Mouse (Mus musculus): ENCODE results near the gene 2300009A05Rik. TPM values are rescaled to one million over a fixed set of nuclear protein-coding genes. Genes with fewer than 3 reads are reported as not detected.

Gene 2300009A05Rik
- polyA plus RNA-seq (2014; fragmentation: Nextera tagmentation; extraction: Ambion mirVana), result 75.2 and 88.7 TPM in 2 replicates

- Histone ChIP-seq H3K4me1 (ENCODE audit: control insufficient read depth, insufficient read depth, low read length) (peaks cover 8% of the 10 kb centered on the region; the same call in 1 of the 2 replicates), H3K27ac (ENCODE audit: low read depth, low read length) (peak within 1 kb of the TSS; percentile 72), H3K9ac (replicated peaks; ENCODE audit: low read depth, low read length) (peak within 1 kb of the TSS; percentile 93), H3K27me3 (ENCODE audit: control insufficient read depth, insufficient read depth, low read length) (no peaks in the 10 kb centered on the region), H3K36me3 (ENCODE audit: control insufficient read depth, insufficient read depth, low read length) (no peaks in the 10 kb centered on the region), H3K4me3 (ENCODE audit: low read depth, low read length) (peak within 1 kb of the TSS; percentile 92), H3K9me3 (ENCODE audit: control insufficient read depth, low read length) (no peaks in the 10 kb centered on the region), H3K4me2 (ENCODE audit: low read depth, low read length) (peak within 1 kb of the TSS; percentile 83)
- under 1% methylated on average over 61 of the region's 74 CpGs for WGBS
- ATAC-seq (ENCODE audit: low read depth), result peak; percentile 95
Measured at GRCm38 (mm10) chr9:63398611-63399462, at the start of gene 2300009A05Rik. TSS of gene 2300009A05Rik (minus strand) at chr9:63399246.

GRCm38 (mm10) chr9:63443695-63444094, 44.6 kb upstream of the 2300009A05Rik start:
- Histone ChIP-seq H3K9me3 (ENCODE audit: control insufficient read depth, low read length) (no peaks in the 10 kb centered on the region), H3K4me2 (ENCODE audit: low read depth, low read length) (no peak overlapping the region), H3K27ac (ENCODE audit: low read depth, low read length) (no peak overlapping the region), H3K4me1 (ENCODE audit: control insufficient read depth, insufficient read depth, low read length) (no peaks in the 10 kb centered on the region), H3K36me3 (ENCODE audit: control insufficient read depth, insufficient read depth, low read length) (no peaks in the 10 kb centered on the region), H3K9ac (replicated peaks; ENCODE audit: low read depth, low read length) (no peak overlapping the region), H3K4me3 (ENCODE audit: low read depth, low read length) (no peak overlapping the region), H3K27me3 (ENCODE audit: control insufficient read depth, insufficient read depth, low read length) (no peaks in the 10 kb centered on the region)
- whole genome bisulfite sequencing, result 87% methylated on average over 6 of the region's 6 CpGs
- ATAC-seq (ENCODE audit: low read depth), result no peak

- no peaks in the 10 kb centered on the region for H3K9me3 ChIP-seq (ENCODE audit: control insufficient read depth, low read length)
- no peak overlapping the region for H3K27ac ChIP-seq (ENCODE audit: low read depth, low read length)
- no peaks in the 10 kb centered on the region for H3K36me3 ChIP-seq (ENCODE audit: control insufficient read depth, insufficient read depth, low read length)
- no peak for ATAC-seq (ENCODE audit: low read depth)
- 85% methylated on average over 1 of the region's 1 CpGs for WGBS
- H3K4me1 ChIP-seq (ENCODE audit: control insufficient read depth, insufficient read depth, low read length), result no peaks in the 10 kb centered on the region
- no peak overlapping the region for H3K4me2 ChIP-seq (ENCODE audit: low read depth, low read length)
- no peak overlapping the region for H3K4me3 ChIP-seq (ENCODE audit: low read depth, low read length)
- no peak overlapping the region for H3K9ac ChIP-seq (replicated peaks; ENCODE audit: low read depth, low read length)
- no peaks in the 10 kb centered on the region for H3K27me3 ChIP-seq (ENCODE audit: control insufficient read depth, insufficient read depth, low read length)
Measured at GRCm38 (mm10) chr9:63430652-63431051, 31.6 kb upstream of the 2300009A05Rik start.

- ATAC-seq (ENCODE audit: low read depth), result no peak
- no peaks in the 10 kb centered on the region for H3K4me1 ChIP-seq (ENCODE audit: control insufficient read depth, insufficient read depth, low read length)
Measured at GRCm38 (mm10) chr9:63421096-63421736, 22.2 kb upstream of the 2300009A05Rik start.

GRCm38 (mm10) chr9:63420396-63420795, 21.4 kb upstream of the 2300009A05Rik start:
- H3K27ac ChIP-seq (ENCODE audit: low read depth, low read length), result no peak overlapping the region
- no peak overlapping the region for H3K4me3 ChIP-seq (ENCODE audit: low read depth, low read length)
- no peaks in the 10 kb centered on the region for H3K36me3 ChIP-seq (ENCODE audit: control insufficient read depth, insufficient read depth, low read length)
- H3K9ac ChIP-seq (replicated peaks; ENCODE audit: low read depth, low read length), result no peak overlapping the region
- H3K9me3 ChIP-seq (ENCODE audit: control insufficient read depth, low read length), result no peaks in the 10 kb centered on the region
- WGBS, result 9% methylated on average over 6 of the region's 6 CpGs
- no peaks in the 10 kb centered on the region for H3K4me1 ChIP-seq (ENCODE audit: control insufficient read depth, insufficient read depth, low read length)
- ATAC-seq (ENCODE audit: low read depth), result no peak
- H3K27me3 ChIP-seq (ENCODE audit: control insufficient read depth, insufficient read depth, low read length), result no peaks in the 10 kb centered on the region
- no peak overlapping the region for H3K4me2 ChIP-seq (ENCODE audit: low read depth, low read length)

More at GRCm38 (mm10) chr9:63421096-63421736, 22.2 kb upstream of the 2300009A05Rik start:
- Histone ChIP-seq H3K36me3 (ENCODE audit: control insufficient read depth, insufficient read depth, low read length) (no peaks in the 10 kb centered on the region), H3K4me2 (ENCODE audit: low read depth, low read length) (no peak overlapping the region), H3K27me3 (ENCODE audit: control insufficient read depth, insufficient read depth, low read length) (no peaks in the 10 kb centered on the region), H3K9ac (replicated peaks; ENCODE audit: low read depth, low read length) (no peak overlapping the region), H3K4me3 (ENCODE audit: low read depth, low read length) (no peak overlapping the region), H3K9me3 (ENCODE audit: control insufficient read depth, low read length) (no peaks in the 10 kb centered on the region), H3K27ac (ENCODE audit: low read depth, low read length) (no peak overlapping the region)
- 65% methylated on average over 9 of the region's 9 CpGs for WGBS

- Histone ChIP-seq H3K9me3 (ENCODE audit: control insufficient read depth, low read length) (no peaks in the 10 kb centered on the region), H3K4me3 (ENCODE audit: low read depth, low read length) (no peak overlapping the region), H3K4me1 (ENCODE audit: control insufficient read depth, insufficient read depth, low read length) (peaks cover 8% of the 10 kb centered on the region; the same call in 1 of the 2 replicates), H3K36me3 (ENCODE audit: control insufficient read depth, insufficient read depth, low read length) (no peaks in the 10 kb centered on the region), H3K9ac (replicated peaks; ENCODE audit: low read depth, low read length) (no peak overlapping the region), H3K27ac (ENCODE audit: low read depth, low read length) (no peak overlapping the region), H3K4me2 (ENCODE audit: low read depth, low read length) (no peak overlapping the region), H3K27me3 (ENCODE audit: control insufficient read depth, insufficient read depth, low read length) (no peaks in the 10 kb centered on the region)
- ATAC-seq (ENCODE audit: low read depth), result no peak
- WGBS, result 85% methylated on average over 1 of the region's 1 CpGs
Measured at GRCm38 (mm10) chr9:63400176-63400575, 1.1 kb upstream of the 2300009A05Rik start.

- H3K4me2 ChIP-seq (ENCODE audit: low read depth, low read length), result peak overlapping the region; percentile 83
Measured at GRCm38 (mm10) chr9:63399463-63399815, 393 bp upstream of the 2300009A05Rik start.

GRCm38 (mm10) chr9:63395612-63396011, 3.4 kb downstream of the 2300009A05Rik start:
- Histone ChIP-seq H3K27ac (ENCODE audit: low read depth, low read length) (0 out of 2 replicates have a peak overlapping the region, but pooled peaks have one; percentile 5), H3K36me3 (ENCODE audit: control insufficient read depth, insufficient read depth, low read length) (no peaks in the 10 kb centered on the region), H3K27me3 (ENCODE audit: control insufficient read depth, insufficient read depth, low read length) (no peaks in the 10 kb centered on the region), H3K4me3 (ENCODE audit: low read depth, low read length) (0 out of 2 replicates have a peak overlapping the region, but pooled peaks have one; percentile 1), H3K9me3 (ENCODE audit: control insufficient read depth, low read length) (no peaks in the 10 kb centered on the region), H3K9ac (replicated peaks; ENCODE audit: low read depth, low read length) (no peak overlapping the region), H3K4me1 (ENCODE audit: control insufficient read depth, insufficient read depth, low read length) (peaks cover 8% of the 10 kb centered on the region; the same call in 1 of the 2 replicates), H3K4me2 (ENCODE audit: low read depth, low read length) (peak overlapping the region; percentile 33; the same call in 1 of the 2 replicates)
- WGBS, result 68% methylated on average over 7 of the region's 7 CpGs
- ATAC-seq (ENCODE audit: low read depth), result no peak

More at GRCm38 (mm10) chr9:63399463-63399815, 393 bp upstream of the 2300009A05Rik start:
- Histone ChIP-seq H3K36me3 (ENCODE audit: control insufficient read depth, insufficient read depth, low read length) (no peaks in the 10 kb centered on the region), H3K4me3 (ENCODE audit: low read depth, low read length) (peak overlapping the region; percentile 92), H3K9ac (replicated peaks; ENCODE audit: low read depth, low read length) (peak overlapping the region; percentile 93), H3K27me3 (ENCODE audit: control insufficient read depth, insufficient read depth, low read length) (no peaks in the 10 kb centered on the region), H3K9me3 (ENCODE audit: control insufficient read depth, low read length) (no peaks in the 10 kb centered on the region), H3K4me1 (ENCODE audit: control insufficient read depth, insufficient read depth, low read length) (peaks cover 8% of the 10 kb centered on the region; the same call in 1 of the 2 replicates), H3K27ac (ENCODE audit: low read depth, low read length) (peak overlapping the region; percentile 72; the same call in 1 of the 2 replicates)
- ATAC-seq (ENCODE audit: low read depth), result peak; percentile 68; the same call in 1 of the 2 replicates
- WGBS, result 1% methylated on average over 8 of the region's 8 CpGs
